Mouse (Mus musculus) B cell, adult 2 months (primary cell): ENCODE measurements at regions not wholly inside any gene's neighbourhood (a gene's known extent, or its start where the extent isn't known, plus 50 kb on each side); places are given as distances from the start of the nearest gene placed in this dataset.
"Not testable (repeated sequence)": the region's sequence is repeated elsewhere in the genome, so short reads cannot be mapped to it uniquely, and the experiment has no call there.

Experiments
- DNase-seq, 2 experiments: peaks; one replicate each; pipeline ENCODE4 v3.0.0; 2022

GRCm38 (mm10) chr12:15651293-15651692 is 165.4 kb downstream of the Trib2 start:
- DNase-seq, result no peak

- no peak for DNase-seq
Measured at GRCm38 (mm10) chr12:15649906-15650305, 166.8 kb downstream of the Trib2 start.

- no peak for DNase-seq
Measured at GRCm38 (mm10) chr12:15649226-15649625, 167.5 kb downstream of the Trib2 start.

DNA sequence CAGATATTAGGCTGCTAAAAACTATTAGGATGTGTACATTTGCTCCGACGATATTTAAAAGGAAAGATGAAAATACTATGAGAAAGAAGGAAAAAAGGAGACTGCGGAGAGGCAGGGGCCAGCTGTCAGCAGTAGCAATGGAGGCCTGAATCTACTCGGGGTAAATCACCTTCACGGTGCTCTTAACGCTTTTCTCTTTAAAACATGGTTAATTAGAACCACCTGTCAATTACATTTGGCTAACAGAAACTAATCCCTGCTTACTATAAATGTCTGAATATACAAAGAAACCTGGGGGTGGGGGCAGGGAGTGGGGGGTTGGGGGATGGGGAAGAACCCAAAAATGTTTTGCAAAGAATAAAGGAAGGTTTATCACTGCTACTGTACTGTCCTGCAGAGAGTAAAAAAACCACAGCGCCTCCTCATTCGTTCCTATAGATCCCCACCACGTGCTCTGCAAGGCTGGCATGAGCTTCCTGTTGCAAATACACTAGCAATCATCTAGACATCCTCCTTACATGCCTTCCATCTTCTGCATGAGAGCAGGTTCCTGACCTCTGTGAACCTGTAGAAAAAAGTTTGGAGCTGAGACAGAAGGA is 172.5 kb downstream of the Trib2 start:
- DNase-seq, result no peak

GRCm38 (mm10) chr12:15643669-15644068 is 173.1 kb downstream of the Trib2 start:
- no peak for DNase-seq

DNA sequence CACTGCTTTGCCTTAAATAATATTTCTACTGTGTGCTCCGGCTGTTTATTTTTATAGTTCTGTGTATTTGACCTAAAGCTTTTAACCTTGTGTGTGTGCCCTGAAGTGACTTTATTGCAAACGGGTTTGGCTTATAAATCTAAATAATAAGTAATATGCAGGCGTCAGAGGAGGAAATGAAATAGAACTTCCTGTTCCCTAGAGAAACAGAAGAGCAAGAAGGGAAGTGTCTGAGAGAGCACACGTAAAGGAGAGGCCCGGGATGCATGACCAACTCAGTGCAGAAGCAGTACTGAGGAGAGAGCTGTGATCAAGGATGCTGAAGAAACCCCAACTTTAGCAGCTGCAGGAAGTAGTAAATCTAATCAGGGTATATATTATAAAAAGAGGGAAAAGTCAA is 176.4 kb downstream of the Trib2 start:
- no peak for DNase-seq

DNA sequence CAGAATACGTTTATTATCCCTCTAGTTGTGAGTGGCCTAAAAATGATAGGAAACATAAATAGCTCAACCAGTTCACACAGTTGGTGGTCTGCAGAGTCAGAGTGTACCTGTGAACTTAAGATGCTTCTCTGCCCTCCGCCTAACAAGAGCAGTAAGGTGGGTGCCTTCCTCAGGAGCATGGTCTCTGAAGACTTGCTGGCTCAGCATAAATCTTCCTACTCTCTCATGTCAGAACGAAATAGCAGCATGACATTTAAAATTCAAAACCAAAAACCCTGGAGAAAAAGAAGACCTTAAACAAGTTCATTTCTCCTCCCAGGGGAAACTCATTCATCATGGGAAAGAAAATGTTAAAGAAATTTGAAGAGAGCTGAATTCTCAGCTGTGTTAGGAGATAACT is 186.8 kb downstream of the Trib2 start:
- DNase-seq, result no peak

DNA sequence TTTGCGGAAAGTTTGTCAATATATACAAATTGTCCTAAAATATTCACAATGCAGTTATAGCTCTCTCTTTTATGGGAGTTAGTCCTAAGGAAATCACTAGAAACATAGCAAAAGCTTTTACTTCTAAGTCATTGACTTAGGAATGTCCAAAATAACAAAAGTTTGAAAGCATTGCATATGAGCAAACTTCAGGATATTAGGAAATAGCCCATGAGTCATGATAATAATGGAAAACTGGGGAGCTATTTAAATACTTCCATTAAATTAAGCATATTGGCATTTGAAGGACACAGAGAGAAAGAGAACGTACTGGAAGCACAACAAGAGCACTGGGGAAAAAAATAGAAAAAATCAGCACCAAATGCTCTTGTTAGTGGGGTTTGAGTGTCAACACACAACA is 197.2 kb downstream of the Trib2 start:
- no peak for DNase-seq

DNA sequence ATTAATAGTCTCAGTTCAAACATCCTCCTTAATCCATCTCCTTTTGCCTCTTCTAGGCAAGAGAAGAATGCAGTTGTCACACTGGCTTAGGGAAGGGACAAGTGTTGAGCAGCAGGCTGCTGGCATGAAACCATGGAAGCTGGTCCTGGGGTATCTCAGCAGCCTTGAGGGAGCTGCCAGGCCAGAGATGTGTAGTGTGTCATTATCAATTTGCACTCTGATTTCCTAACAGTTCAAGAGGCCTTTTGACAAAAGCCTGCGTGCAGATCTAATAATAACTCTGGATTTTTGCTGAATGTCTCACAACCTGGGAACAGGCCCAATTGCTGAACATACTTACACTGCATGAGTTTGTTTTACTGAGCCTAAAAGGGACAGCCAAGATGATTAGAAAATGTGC is 199.4 kb downstream of the Trib2 start:
- no peak for DNase-seq

GRCm38 (mm10) chr12:15611847-15612580 is 204.7 kb downstream of the Trib2 start:
- DNase-seq, result no peak

- no peak for DNase-seq
Measured at GRCm38 (mm10) chr12:15607091-15607490, 209.6 kb downstream of the Trib2 start.

DNA sequence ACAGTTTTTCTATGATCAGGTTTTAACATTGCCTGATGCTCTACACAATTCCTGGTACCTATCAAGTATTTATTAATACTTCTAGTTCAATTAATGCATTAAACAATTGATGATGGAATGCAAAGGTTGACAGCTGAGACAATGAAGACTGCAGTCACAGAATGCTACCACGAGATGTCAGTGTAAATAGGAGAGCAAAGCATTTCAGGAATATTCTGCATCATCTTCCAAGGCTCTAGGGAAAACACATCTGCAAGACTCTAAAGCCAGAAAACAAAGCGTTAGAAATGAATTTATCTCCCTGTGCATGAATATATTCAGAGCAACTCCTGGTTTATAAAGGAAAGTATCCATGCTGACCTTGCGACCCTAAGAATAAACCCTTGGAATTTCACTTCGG is 210.6 kb downstream of the Trib2 start:
- no peak for DNase-seq

DNA sequence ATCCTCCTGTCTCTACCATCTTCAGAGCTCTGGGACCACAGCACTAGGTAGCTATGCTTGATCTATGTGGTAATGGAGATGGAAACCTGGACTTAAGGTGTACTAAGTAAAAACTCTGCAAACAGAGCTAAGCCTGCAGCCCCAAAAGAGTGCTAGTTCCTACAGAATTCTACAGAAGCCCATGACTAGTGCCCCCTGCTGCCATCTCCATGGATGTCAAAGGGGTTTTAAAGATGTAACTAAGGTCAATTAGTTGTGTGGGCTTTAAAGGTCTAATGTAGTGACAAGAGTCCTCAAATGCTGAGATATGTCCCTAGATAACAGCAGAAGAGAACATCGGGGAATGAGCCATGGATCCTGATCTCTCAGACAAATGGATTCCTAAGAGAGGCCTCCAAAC is 212.1 kb downstream of the Trib2 start:
- no peak for DNase-seq

GRCm38 (mm10) chr12:15603885-15604284 is 212.8 kb downstream of the Trib2 start:
- DNase-seq, result no peak

DNA sequence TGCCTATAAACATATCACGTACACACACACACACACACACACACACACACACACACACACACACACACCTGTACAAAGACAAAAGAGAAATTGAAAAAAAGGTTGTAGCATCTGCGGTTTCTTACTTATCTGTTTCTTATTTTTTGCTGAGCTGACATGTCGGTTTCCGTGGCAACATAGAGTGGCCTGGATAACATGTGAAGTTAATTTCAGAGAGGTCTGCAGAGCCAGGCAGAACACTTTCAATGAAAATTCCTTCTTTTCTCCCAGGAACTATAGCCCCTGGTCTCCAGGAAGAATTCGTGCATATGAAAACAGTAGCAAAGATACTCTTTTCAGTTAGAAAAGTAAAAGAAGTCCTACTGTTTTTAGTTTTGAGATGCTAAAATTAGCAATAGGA is 213.4 kb downstream of the Trib2 start:
- DNase-seq, result no peak

DNA sequence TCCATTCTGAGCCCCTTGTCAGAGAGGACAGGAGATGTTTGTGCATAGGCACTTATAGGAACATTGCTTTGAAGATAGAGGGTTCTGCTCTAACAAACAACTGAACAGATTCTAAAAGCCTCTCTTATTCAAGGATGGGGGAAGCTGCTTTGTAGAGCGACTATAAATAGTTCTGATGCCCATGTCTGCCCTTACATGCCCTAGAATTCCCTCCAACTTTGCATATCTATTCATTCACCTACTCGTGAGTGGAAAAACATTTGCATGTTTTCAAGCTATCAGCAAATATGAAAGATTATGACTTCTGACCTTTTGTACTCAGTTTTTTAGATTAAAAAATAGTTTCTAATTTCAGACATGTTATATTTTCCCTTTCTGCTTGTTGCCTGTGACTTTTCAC is 222.0 kb downstream of the Trib2 start:
- no peak for DNase-seq

DNA sequence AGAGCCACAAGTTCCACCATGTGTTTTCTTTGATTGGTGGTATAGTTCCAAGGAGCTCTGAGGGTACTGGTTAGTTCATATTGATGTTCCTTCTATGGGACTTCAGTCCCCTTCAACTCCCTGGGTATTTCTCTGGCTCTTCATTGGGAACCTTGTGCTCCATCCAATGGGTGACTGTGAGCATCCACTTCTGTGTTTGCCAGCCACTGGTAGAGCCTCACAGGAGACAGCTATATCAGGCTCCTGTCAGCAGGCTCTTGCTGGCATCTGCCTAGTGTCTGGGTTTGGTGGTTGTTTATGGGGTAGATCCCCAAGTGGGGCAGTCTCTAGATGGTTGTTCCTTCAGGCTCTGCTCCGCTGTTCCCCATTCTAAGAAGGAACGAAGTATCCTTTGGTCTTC is 228.9 kb downstream of the Trib2 start:
- DNase-seq, result not testable (repeated sequence)

DNA sequence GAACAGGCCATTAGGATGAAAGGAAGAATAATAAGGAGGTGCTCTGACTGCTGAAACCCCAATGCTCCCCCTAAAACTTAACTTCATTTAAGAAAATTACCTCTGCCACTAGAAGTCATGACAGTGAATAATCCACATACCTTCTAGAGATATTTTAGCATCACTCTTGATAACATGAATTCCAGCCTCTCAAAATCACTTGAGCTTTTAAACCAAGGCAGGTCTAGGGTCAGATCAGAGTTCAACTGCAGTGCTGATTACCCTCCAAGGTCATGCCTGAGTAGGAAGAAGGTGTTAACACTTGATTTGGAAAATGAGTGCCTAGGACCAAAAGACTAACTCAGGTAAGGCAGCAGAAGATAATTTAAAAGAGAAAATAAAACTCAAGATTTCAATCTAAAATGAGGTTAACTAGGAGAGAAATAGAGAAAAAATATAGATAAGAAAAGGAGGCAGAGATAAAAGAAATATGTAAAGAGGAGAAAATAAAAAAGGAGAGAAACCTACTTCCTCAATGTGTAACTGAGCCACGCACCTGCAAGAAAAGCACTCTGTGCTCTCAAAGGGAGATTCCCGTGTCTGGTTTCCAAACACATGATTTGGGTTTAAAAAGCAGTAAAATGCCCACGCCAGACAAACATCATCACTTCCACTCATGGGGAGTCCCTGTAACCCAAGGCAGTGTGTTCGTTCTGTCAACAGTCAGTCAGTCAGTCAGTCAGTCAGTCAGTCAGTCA is 229.8 kb downstream of the Trib2 start:
- peak; percentile 35 to 45 for DNase-seq

DNA sequence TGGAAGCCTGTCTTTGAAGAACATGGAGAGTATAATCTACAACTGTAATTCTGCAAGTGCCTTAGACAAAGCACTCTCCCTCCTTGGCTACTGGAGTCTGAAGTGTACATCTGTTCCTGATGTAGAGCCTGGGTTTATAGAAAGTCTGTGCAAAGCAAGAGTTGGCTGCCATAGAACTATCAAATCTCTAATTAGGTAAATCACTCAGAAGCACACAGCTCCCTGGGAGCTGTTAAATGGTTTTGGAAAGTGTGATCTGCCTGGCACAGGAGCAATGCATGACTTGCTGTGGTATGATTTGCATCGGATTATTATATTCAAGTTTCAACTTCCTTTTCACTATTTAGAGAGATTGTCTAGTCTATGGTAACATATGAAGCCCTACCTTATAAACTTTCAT is 230.9 kb downstream of the Trib2 start:
- DNase-seq, result peak in 1 of 2 experiments; percentile 21

DNA sequence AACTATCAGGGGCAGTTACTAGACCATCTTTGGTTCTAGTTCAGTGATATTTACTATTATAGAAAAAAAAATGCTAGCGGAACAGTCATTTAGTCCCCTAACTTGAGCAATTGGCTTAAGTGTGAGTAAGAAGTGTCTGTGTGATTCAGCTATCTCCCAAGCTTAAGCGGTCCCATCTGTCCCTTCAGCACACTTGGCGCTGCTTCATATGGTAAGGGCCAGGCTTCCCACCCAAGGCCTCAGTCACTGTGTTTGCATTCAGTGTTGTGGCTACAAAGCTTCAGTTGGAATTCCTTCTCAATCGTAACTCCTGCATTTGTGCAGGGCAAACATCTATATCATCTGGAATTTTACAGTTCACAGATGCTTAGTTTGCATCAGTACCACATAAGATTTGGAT is 232.0 kb downstream of the Trib2 start:
- no peak for DNase-seq

- DNase-seq, result no peak
Measured at GRCm38 (mm10) chr12:15566785-15567109, 250.0 kb downstream of the Trib2 start.

- DNase-seq, result no peak
Measured at GRCm38 (mm10) chr12:15565941-15566784, 250.6 kb downstream of the Trib2 start.

- DNase-seq, result no peak
Measured at GRCm38 (mm10) chr12:15562826-15563225, 253.9 kb downstream of the Trib2 start.
